Mouse (Mus musculus): ENCODE results near the gene Fam168b. TPM values are rescaled to one million over a fixed set of nuclear protein-coding genes. Genes with fewer than 3 reads are reported as not detected.
A peak's percentile ranks its signal among the peaks of the same experiment; 100 is the strongest.

The Fam168b gene
- polyA plus RNA-seq (2015; fragmentation: Nextera tagmentation; extraction: Ambion mirVana) = 69.1 and 83.2 TPM in 2 replicates

DNA sequence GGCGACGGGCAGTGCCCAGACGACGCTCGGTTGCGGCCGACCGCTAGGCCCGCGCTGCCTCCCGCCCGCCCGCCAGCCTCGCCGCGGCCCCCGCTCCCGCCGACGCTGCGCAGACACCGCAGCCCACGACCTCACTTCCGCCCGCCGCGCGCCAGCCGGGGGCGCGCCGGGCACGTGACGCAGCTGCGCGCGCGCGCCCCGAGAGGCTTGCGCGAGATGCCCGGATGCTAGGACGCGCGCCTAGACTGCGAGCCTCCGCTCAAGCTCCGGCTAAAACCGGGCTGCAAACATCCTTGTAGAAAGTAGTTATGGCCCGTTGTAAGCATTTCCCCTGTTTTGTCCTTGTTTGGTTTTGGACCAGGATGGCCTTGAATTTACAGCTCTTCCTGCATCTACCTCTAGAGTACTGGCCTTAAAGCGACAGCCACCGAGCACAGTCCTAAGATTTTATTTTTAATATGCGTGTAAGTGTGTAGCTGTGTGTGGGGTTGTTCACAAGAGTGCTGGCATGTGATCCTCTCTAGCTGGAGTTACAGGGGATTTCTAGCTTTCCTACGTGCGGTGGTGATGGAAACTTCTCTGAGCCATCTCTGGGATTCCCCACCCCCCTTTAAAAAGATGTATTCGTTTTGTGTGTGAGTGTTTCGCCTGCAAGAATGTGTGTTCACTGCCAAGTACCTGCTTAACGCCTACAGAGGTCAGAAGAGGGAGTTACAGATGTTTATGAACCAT lies at the start of gene Fam168b:
Fam168b (minus strand) TSS at position 179 of the 732 bp plus-strand sequence.
- ATAC-seq (ENCODE audit: low FRiP score, low TSS enrichment) = peak; percentile 89
- H3K9ac ChIP-seq (replicated peaks; ENCODE audit: low read length) = peak within 1 kb of the TSS; percentile 93
- H3K36me3 ChIP-seq (ENCODE audit: insufficient read depth, low read length) = no peaks in the 10 kb centered on the region
- H3K4me1 ChIP-seq (ENCODE audit: insufficient read depth, low read length) = peaks cover 28% of the 10 kb centered on the region
- H3K4me2 ChIP-seq (replicated peaks; ENCODE audit: low read depth, low read length) = peak within 1 kb of the TSS; percentile 89
- no peaks in the 10 kb centered on the region for H3K9me3 ChIP-seq (ENCODE audit: low read length)
- peak within 1 kb of the TSS; percentile 98 for H3K27ac ChIP-seq (ENCODE audit: low read length)
- 1% methylated on average over 41 of the region's 59 CpGs for WGBS
- H3K27me3 ChIP-seq (ENCODE audit: insufficient read depth, low read length) = no peaks in the 10 kb centered on the region
- peak within 1 kb of the TSS; percentile 82 for H3K4me3 ChIP-seq (ENCODE audit: low read length)

DNA sequence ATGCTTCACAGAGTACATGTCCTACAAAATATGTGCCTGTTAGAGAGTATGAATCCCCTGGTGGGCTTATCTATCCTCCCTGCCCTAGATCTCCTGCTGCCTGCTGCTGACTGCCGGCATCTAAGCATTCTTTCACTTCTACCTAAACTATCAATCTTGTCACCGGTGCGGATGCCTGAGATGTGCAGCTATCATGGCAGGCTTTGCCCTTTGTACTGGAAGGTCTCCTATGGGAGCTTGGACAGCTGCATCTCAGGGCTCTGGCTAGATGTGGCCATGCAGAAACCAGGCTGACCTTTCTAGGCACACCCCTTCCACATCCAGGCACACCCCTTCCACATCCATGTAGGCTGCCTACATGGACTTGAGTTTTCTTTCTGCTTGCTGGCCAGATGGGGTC lies 49.6 kb upstream of the Fam168b start:
- H3K4me2 ChIP-seq (replicated peaks; ENCODE audit: low read depth, low read length) = no peak overlapping the region
- WGBS = 75% methylated on average over 3 of the region's 3 CpGs
- H3K27ac ChIP-seq (ENCODE audit: low read length) = no peak overlapping the region
- no peaks in the 10 kb centered on the region for H3K36me3 ChIP-seq (ENCODE audit: insufficient read depth, low read length)
- H3K9me3 ChIP-seq (ENCODE audit: low read length) = no peaks in the 10 kb centered on the region
- ATAC-seq (ENCODE audit: low FRiP score, low TSS enrichment) = no peak
- no peak overlapping the region for H3K4me3 ChIP-seq (ENCODE audit: low read length)
- no peak overlapping the region for H3K9ac ChIP-seq (replicated peaks; ENCODE audit: low read length)
- H3K27me3 ChIP-seq (ENCODE audit: insufficient read depth, low read length) = no peaks in the 10 kb centered on the region
- H3K4me1 ChIP-seq (ENCODE audit: insufficient read depth, low read length) = no peaks in the 10 kb centered on the region

DNA sequence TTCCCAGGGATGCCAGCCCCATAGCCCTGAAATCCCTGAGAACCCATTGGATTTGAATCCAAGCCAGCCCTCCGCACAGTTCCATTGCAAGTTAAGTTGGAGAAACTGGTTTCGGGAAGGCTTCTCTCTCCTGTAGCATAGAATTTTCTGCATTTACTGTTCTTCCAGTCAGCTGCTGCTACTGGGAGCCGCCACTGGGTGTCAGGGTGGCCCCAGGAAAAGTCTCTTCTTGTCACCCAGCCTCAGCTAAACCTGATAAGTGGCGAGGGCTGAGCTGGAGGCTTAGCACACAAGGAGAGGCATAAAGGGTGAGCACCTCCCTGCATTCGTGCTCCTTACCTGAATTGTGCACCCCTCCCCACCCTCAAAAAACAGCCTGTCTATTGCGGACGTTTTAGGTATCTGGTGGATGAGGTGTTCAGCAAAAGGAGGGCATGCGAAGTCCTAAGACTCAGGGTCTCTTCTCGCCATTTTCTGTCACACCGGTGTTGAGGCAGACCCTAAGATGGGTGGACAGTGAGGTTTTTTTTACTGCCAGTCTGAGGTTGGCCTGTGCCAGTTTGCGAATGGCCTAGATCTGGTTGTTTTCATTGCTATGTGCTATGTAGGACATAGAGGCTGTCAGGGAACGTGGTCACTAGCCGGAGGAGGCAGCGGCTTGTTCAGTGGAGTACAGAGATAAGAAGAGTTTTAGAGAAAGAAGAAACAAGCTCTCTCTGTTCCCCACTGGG lies 48.9 kb upstream of the Fam168b start:
- ATAC-seq (ENCODE audit: low FRiP score, low TSS enrichment) = peak; percentile 59; the same call in 1 of the 2 replicates
- no peaks in the 10 kb centered on the region for H3K4me1 ChIP-seq (ENCODE audit: insufficient read depth, low read length)
- no peak overlapping the region for H3K9ac ChIP-seq (replicated peaks; ENCODE audit: low read length)
- 54% methylated on average over 14 of the region's 14 CpGs for WGBS
- H3K4me2 ChIP-seq (replicated peaks; ENCODE audit: low read depth, low read length) = no peak overlapping the region
- H3K27me3 ChIP-seq (ENCODE audit: insufficient read depth, low read length) = no peaks in the 10 kb centered on the region
- no peaks in the 10 kb centered on the region for H3K36me3 ChIP-seq (ENCODE audit: insufficient read depth, low read length)
- H3K9me3 ChIP-seq (ENCODE audit: low read length) = no peaks in the 10 kb centered on the region
- no peak overlapping the region for H3K27ac ChIP-seq (ENCODE audit: low read length)
- no peak overlapping the region for H3K4me3 ChIP-seq (ENCODE audit: low read length)

DNA sequence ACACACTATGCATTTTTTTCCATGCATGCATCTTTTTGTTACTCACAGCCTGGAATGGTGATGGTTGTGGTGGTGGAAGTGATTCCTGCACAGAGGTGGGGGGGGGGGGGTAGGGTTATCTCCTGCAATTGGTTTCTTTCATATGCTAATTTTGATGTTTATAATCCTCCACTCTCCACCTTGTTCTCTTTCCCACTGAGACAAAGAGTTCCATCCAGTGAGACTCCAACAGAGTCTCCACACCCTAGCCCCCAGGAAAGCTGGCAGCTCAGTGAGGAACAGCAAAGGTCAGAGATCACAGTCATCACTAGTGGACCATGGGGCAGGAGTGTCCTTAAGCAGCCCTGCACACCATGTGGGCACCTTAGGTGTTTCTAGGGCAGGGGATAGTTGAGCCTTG lies 40.9 kb upstream of the Fam168b start:
- Histone ChIP-seq H3K9ac (replicated peaks; ENCODE audit: low read length) (no peak overlapping the region), H3K9me3 (ENCODE audit: low read length) (0 out of 2 replicates have a peak, but pooled peaks cover 3% of the 10 kb centered on the region), H3K4me1 (ENCODE audit: insufficient read depth, low read length) (no peaks in the 10 kb centered on the region), H3K27me3 (ENCODE audit: insufficient read depth, low read length) (no peaks in the 10 kb centered on the region), H3K27ac (ENCODE audit: low read length) (no peak overlapping the region), H3K4me3 (ENCODE audit: low read length) (no peak overlapping the region), H3K4me2 (replicated peaks; ENCODE audit: low read depth, low read length) (no peak overlapping the region), H3K36me3 (ENCODE audit: insufficient read depth, low read length) (no peaks in the 10 kb centered on the region)
- ATAC-seq (ENCODE audit: low FRiP score, low TSS enrichment) = no peak

DNA sequence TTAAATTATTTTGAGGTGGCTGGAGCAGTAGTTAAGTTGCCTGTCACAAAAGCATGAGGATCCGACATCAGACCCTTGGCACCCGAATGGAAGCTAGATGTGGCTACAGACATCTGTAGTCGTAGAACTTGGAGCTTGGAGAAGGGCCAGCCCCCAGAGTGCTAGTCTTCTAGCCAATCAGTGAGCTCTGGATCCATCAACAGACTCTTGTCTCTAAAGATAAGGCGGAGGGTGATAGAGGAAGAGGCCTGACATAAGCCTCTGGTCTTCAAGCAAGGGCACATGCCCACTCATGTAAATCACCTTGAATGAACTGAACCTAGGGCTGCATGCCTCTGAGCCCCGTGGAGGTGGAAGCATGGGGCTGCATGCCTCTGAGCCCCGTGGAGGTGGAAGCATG lies 36.7 kb upstream of the Fam168b start:
- 79% methylated on average over 6 of the region's 6 CpGs for WGBS
- Histone ChIP-seq H3K27ac (ENCODE audit: low read length) (no peak overlapping the region), H3K9me3 (ENCODE audit: low read length) (0 out of 2 replicates have a peak, but pooled peaks cover 3% of the 10 kb centered on the region), H3K4me1 (ENCODE audit: insufficient read depth, low read length) (no peaks in the 10 kb centered on the region), H3K27me3 (ENCODE audit: insufficient read depth, low read length) (no peaks in the 10 kb centered on the region), H3K36me3 (ENCODE audit: insufficient read depth, low read length) (peaks cover 8% of the 10 kb centered on the region), H3K4me3 (ENCODE audit: low read length) (no peak overlapping the region), H3K4me2 (replicated peaks; ENCODE audit: low read depth, low read length) (no peak overlapping the region), H3K9ac (replicated peaks; ENCODE audit: low read length) (no peak overlapping the region)
- no peak for ATAC-seq (ENCODE audit: low FRiP score, low TSS enrichment)

DNA sequence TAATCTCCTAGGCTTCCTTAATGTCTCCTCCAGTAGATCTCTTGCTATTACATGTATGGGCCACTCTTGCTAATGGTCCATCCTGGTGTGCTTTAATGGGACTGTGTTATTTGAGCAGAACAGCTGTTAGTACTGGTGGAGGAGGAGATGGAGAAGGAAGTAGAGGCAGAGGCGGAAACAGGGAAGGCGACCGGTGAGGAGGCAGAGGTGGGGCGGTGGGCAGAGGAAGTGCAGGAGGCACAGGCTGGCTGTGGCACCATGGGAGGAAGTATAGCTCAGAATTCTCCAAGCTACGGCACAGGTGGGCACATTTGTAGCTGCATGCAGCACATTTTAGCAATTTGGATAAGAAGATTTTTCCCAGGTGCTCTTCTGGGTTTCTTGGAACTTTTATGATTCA lies 30.7 kb upstream of the Fam168b start:
- Histone ChIP-seq H3K9me3 (ENCODE audit: low read length) (no peaks in the 10 kb centered on the region), H3K27ac (ENCODE audit: low read length) (no peak overlapping the region), H3K4me3 (ENCODE audit: low read length) (no peak overlapping the region), H3K4me1 (ENCODE audit: insufficient read depth, low read length) (no peaks in the 10 kb centered on the region), H3K27me3 (ENCODE audit: insufficient read depth, low read length) (no peaks in the 10 kb centered on the region), H3K4me2 (replicated peaks; ENCODE audit: low read depth, low read length) (no peak overlapping the region), H3K36me3 (ENCODE audit: insufficient read depth, low read length) (peaks cover 24% of the 10 kb centered on the region), H3K9ac (replicated peaks; ENCODE audit: low read length) (no peak overlapping the region)
- WGBS = 89% methylated on average over 5 of the region's 5 CpGs
- no peak for ATAC-seq (ENCODE audit: low FRiP score, low TSS enrichment)

DNA sequence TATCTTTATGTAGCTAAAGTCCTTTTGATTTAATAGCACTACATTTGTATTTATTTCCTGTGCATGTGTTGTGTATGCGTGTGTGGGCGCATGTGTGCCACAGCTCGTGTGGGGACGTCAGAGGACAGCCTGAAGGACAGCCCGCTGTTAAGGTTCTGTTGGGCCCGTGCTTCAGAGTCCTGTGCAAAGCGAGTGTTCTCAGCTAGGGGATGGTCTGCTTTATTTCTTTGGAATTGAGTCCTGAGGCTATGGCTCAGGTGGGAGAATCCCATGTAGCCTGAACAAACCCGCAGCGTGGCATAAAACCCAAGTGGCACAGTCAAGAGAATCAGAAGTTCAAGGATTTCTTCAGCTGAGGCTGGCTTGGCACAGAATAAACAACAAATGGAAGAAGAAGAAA lies 28.3 kb upstream of the Fam168b start:
- no peaks in the 10 kb centered on the region for H3K9me3 ChIP-seq (ENCODE audit: low read length)
- no peaks in the 10 kb centered on the region for H3K27me3 ChIP-seq (ENCODE audit: insufficient read depth, low read length)
- H3K36me3 ChIP-seq (ENCODE audit: insufficient read depth, low read length) = peaks cover 20% of the 10 kb centered on the region
- no peak overlapping the region for H3K4me2 ChIP-seq (replicated peaks; ENCODE audit: low read depth, low read length)
- H3K4me1 ChIP-seq (ENCODE audit: insufficient read depth, low read length) = no peaks in the 10 kb centered on the region
- no peak overlapping the region for H3K27ac ChIP-seq (ENCODE audit: low read length)
- H3K9ac ChIP-seq (replicated peaks; ENCODE audit: low read length) = no peak overlapping the region
- H3K4me3 ChIP-seq (ENCODE audit: low read length) = no peak overlapping the region
- no peak for ATAC-seq (ENCODE audit: low FRiP score, low TSS enrichment)
- 96% methylated on average over 9 of the region's 9 CpGs for WGBS

DNA sequence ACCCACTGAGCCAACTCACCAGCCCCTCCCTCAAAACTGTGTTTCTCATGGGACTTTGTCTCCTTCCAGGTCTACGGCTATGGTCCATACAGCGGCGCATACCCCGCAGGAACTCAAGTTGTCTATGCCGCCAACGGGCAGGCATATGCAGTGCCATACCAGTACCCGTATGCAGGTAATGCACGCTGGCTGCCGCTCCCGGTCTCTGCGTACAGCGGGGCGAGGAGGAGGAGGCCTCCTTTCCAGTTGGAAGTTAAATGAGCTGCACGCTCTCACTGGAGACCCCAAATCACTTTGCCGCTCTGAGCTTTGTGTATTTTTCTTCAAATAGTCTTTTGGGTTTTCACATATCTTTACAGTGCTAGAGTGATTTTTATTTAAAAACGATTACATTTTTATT lies 26.4 kb upstream of the Fam168b start:
- H3K27ac ChIP-seq (ENCODE audit: low read length) = no peak overlapping the region
- no peaks in the 10 kb centered on the region for H3K9me3 ChIP-seq (ENCODE audit: low read length)
- no peak for ATAC-seq (ENCODE audit: low FRiP score, low TSS enrichment)
- no peak overlapping the region for H3K9ac ChIP-seq (replicated peaks; ENCODE audit: low read length)
- H3K4me1 ChIP-seq (ENCODE audit: insufficient read depth, low read length) = no peaks in the 10 kb centered on the region
- H3K4me3 ChIP-seq (ENCODE audit: low read length) = no peak overlapping the region
- H3K27me3 ChIP-seq (ENCODE audit: insufficient read depth, low read length) = no peaks in the 10 kb centered on the region
- no peak overlapping the region for H3K4me2 ChIP-seq (replicated peaks; ENCODE audit: low read depth, low read length)
- H3K36me3 ChIP-seq (ENCODE audit: insufficient read depth, low read length) = peaks cover 20% of the 10 kb centered on the region
- whole genome bisulfite sequencing = 93% methylated on average over 16 of the region's 16 CpGs

DNA sequence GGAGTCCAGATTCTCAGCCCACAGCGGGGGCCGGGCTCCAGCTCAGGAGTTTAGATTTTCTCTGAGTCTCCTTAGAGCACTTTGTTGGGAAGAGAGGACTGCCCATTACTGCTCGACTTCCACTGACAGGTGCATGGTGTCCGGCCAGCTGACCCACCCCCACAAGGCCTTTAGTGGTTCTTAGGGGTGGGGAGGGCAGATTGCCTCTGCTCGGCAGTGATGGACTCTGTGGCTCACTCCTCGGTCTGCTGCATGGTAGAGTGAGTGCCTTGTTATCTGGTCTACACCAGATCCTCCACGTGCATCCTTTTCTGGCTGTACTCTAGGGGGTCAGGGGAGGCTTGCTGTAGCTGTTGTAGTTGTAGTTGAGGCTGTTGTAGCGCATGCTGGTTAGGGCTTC lies 25.5 kb upstream of the Fam168b start:
- Histone ChIP-seq H3K9me3 (ENCODE audit: low read length) (no peaks in the 10 kb centered on the region), H3K36me3 (ENCODE audit: insufficient read depth, low read length) (peaks cover 23% of the 10 kb centered on the region), H3K27ac (ENCODE audit: low read length) (no peak overlapping the region), H3K4me2 (replicated peaks; ENCODE audit: low read depth, low read length) (no peak overlapping the region), H3K4me1 (ENCODE audit: insufficient read depth, low read length) (no peaks in the 10 kb centered on the region), H3K27me3 (ENCODE audit: insufficient read depth, low read length) (no peaks in the 10 kb centered on the region), H3K9ac (replicated peaks; ENCODE audit: low read length) (no peak overlapping the region), H3K4me3 (ENCODE audit: low read length) (no peak overlapping the region)
- 87% methylated on average over 8 of the region's 8 CpGs for WGBS
- ATAC-seq (ENCODE audit: low FRiP score, low TSS enrichment) = 0 out of 2 replicates have a peak, but pooled peaks have one; percentile 15

DNA sequence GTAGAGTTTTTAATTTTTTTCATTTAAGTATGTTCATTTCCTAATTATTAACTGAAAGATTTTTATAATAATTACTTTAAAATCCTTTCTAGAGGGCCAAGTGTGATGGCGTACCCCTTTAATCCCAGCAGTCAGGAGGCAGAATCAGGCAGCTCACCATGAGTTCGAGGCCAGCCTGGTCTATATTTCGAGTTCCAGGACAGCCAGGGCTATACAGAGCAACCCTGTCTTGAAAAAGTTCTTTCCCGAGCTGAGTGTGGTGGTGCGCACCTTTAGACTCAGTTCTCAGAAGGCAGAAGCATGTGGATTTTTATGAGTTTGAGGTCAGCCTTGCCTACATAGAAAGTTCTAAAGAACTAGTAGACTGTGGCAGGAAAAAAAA lies 24.7 kb upstream of the Fam168b start:
- Histone ChIP-seq H3K9me3 (ENCODE audit: low read length) (no peaks in the 10 kb centered on the region), H3K9ac (replicated peaks; ENCODE audit: low read length) (no peak overlapping the region), H3K36me3 (ENCODE audit: insufficient read depth, low read length) (peaks cover 29% of the 10 kb centered on the region), H3K4me1 (ENCODE audit: insufficient read depth, low read length) (no peaks in the 10 kb centered on the region), H3K27me3 (ENCODE audit: insufficient read depth, low read length) (no peaks in the 10 kb centered on the region), H3K4me2 (replicated peaks; ENCODE audit: low read depth, low read length) (no peak overlapping the region), H3K27ac (ENCODE audit: low read length) (no peak overlapping the region), H3K4me3 (ENCODE audit: low read length) (no peak overlapping the region)
- ATAC-seq (ENCODE audit: low FRiP score, low TSS enrichment) = no peak
- 92% methylated on average over 5 of the region's 5 CpGs for WGBS

All from kidney, embryonic 16.5 days (tissue).